Mouse (Mus musculus) ES-E14 (cell line): ENCODE measurements around the gene Eif2b1. TPM values are rescaled to one million over a fixed set of nuclear protein-coding genes. Genes with fewer than 3 reads are reported as not detected.

ENCODE experiments used
- DNase-seq: peaks from one replicate; pipeline ENCODE4 v3.0.0-alpha.2; 2013; ENCODE audit warnings: low read depth, low spot score
- H3K27ac ChIP-seq: 2 replicates; pipeline ENCODE4 v1.5.1; 2012; ENCODE audit warnings: low read depth, mild to moderate bottlenecking, low read length, moderate library complexity, mixed read lengths; ENCODE audit not compliant: poor library complexity, insufficient read depth, severe bottlenecking
- H3K36me3 ChIP-seq: 2 replicates; pipeline ENCODE4 v1.6.1; 2012; ENCODE audit warnings: mild to moderate bottlenecking, low read length, moderate library complexity, mixed read lengths; ENCODE audit not compliant: control insufficient read depth, poor library complexity, insufficient read depth, severe bottlenecking
- H3K4me1 ChIP-seq, 2 experiments: fragments of 150-350 bp in 1 of 2; sonication (generic) in 1 of 2; 2 replicates each; pipeline ENCODE4 v1.6.1; 2012; ENCODE audit warnings: low read length in 2 of 2, mild to moderate bottlenecking in 1 of 2, mixed read lengths in 1 of 2; ENCODE audit not compliant: control insufficient read depth in 2 of 2, insufficient read depth in 2 of 2, poor library complexity in 1 of 2
- H3K4me3 ChIP-seq, 2 experiments: fragments of 150-350 bp in 1 of 2; sonication (generic) in 1 of 2; 2 replicates each; pipeline ENCODE4 v1.5.1; 2012; ENCODE audit warnings: low read length in 2 of 2, low read depth in 1 of 2, mild to moderate bottlenecking in 1 of 2, mixed read lengths in 1 of 2; ENCODE audit not compliant: insufficient read depth in 1 of 2, poor library complexity in 1 of 2, severe bottlenecking in 1 of 2
- H3K9ac ChIP-seq: 2 replicates; pipeline ENCODE4 v1.6.1; 2012; ENCODE audit warnings: low read depth, mild to moderate bottlenecking, low read length, mixed read lengths; ENCODE audit not compliant: poor library complexity, insufficient read depth, severe bottlenecking
- H3K9me3 ChIP-seq: fragments of 150-350 bp; sonication (generic); 2 replicates; pipeline ENCODE4 v1.6.1; 2012; ENCODE audit warnings: low read depth, mild to moderate bottlenecking, low read length; ENCODE audit not compliant: control insufficient read depth, insufficient read depth
- CHD2 ChIP-seq: IDR thresholded peaks from 2 replicates; pipeline ENCODE4 v1.6.1; 2014; ENCODE audit warnings: mild to moderate bottlenecking, low read depth, low read length, inconsistent platforms
- HCFC1 ChIP-seq: IDR thresholded peaks from 2 replicates; pipeline ENCODE4 v1.6.1; 2012; ENCODE audit warnings: low read length, inconsistent platforms, borderline replicate concordance; ENCODE audit not compliant: insufficient read depth
- MAFK ChIP-seq: IDR thresholded peaks from 2 replicates; pipeline ENCODE4 v1.6.1; 2014; ENCODE audit warnings: mild to moderate bottlenecking, low read depth, low read length, inconsistent platforms; ENCODE audit not compliant: insufficient read depth
- ZC3H11A ChIP-seq: IDR thresholded peaks from 2 replicates; pipeline ENCODE4 v1.6.1; 2012; ENCODE audit warnings: low read depth, mild to moderate bottlenecking, inconsistent platforms, low read length, borderline replicate concordance
- ZNF384 ChIP-seq: IDR thresholded peaks from 2 replicates; pipeline ENCODE4 v1.6.1; 2012; ENCODE audit warnings: low read depth, low read length, inconsistent platforms
- in situ Hi-C, 2 experiments: fragments of 600-800 bp; cut with MboI; formaldehyde crosslinking; loops; one replicate each; pipeline ENCODE4 v1.15.1; 2025; ENCODE audit warnings: low sequenced_read_pairs in 2 of 2, inconsistent platforms in 1 of 2; ENCODE audit not compliant: unreplicated experiment in 2 of 2
- total RNA-seq: library from RNA; depleted of rRNA; stranded (reverse); fragments of 300-350 nt; gene quantifications from 2 replicates; pipeline ENCODE4 v1.2.3, GENCODE M21; 2012

Eif2b1 gene
- total RNA-seq, 1 experiment: 60.4 TPM

DNA sequence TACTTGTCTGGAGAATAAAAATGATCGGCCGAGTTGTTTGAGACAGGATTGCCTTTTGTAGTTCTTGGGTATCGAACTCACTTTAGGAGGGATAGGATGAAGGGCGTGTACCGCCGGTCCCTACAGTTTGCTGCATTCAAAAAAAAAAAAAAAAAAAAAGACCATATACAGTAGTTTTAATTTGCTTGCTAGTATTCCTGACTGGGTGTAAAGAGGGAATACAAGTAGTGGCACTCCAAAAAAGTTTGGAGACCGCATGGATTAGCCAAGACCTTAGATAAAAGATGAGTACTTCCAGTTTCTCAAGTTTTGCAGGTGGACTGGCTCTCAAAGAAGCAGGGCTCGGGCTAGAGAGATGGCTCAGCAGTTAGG lies 37.3 kb downstream of the Eif2b1 start:
- H3K36me3 ChIP-seq: peaks cover 23% of the 10 kb centered on the region
- TF ChIP-seq ZNF384: peak; percentile 74; the same call in 1 of the 2 replicates
- TF ChIP-seq ZC3H11A: no peak
- peaks cover 0 to 5% of the 10 kb centered on the region in 2 experiments; a peak in 1 of 4 replicates for H3K4me1 ChIP-seq
- H3K4me3 ChIP-seq: peak overlapping the region; percentile 92 to 99
- H3K27ac ChIP-seq: no peak overlapping the region
- no peak for DNase-seq
- in situ Hi-C loops: no loop called here
- peak overlapping the region; percentile 94 for H3K9ac ChIP-seq
- no peaks in the 10 kb centered on the region for H3K9me3 ChIP-seq

DNA sequence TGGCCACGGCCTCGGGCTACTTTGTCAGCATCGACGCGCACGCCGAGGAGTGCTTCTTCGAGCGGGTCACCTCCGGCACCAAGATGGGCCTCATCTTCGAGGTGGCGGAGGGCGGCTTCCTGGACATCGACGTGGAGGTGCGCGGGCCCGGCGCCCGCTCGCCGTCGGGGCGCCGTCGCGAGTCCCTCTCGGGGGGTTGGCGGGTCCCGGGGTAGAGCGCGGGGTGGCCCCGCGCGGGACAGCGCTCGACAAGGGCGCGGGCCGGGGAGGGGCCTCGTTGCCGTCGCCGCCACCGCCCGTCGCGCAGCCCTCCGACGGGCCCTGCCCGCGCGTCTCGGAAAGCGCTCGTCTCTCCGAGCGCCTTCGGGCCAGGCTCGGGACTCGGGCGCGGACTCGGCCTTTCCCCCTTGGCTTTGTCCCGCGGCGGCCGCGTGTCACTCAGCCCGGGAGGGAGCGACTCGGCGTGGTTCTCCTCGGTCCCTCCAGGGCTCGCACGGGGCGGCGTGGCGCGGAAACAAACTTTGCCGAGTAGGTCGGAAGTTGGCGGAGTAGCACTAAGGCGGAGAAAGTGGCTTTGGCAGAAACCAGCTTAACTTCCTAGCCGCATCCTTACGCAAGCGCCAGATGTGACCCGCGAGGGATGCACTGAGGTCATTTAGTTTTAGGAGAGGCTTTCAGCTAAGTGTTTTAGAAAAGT lies 37.9 kb downstream of the Eif2b1 start:
- peak overlapping the region; percentile 81; the same call in 1 of the 2 replicates for H3K27ac ChIP-seq
- TF ChIP-seq HCFC1 (no peak), MAFK (no peak), ZC3H11A (no peak), ZNF384 (no peak), CHD2 (no peak)

DNA sequence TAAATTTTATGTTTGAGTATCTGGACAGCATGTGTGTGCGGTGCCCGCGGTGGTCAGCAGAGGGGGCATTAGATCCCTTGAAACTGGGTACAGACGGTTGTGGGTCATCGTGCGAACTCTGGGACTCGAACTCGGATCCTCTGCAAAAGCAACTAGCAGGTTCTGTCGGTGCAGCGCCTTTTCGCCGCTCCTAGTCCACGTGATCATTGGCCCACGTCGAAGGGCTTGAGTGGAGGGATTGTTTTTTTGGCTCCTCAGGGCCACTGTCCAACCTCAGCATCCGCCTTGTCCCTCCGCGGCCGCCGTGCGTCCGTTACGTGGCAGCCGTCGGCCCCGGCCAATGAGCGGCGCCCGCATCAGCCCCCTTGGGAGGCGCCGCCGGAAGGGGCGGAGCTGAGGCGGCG lies 38.5 kb downstream of the Eif2b1 start, which contains the start of gene Tmed2:
Gene Tmed2 (plus strand): TSS at position 313 of the 404 bp plus-strand sequence.
- Histone ChIP-seq H3K4me1 (peaks cover 0 to 5% of the 10 kb centered on the region in 2 experiments; a peak in 1 of 4 replicates), H3K9ac (peak within 1 kb of the TSS; percentile 94), H3K36me3 (peaks cover 15% of the 10 kb centered on the region), H3K4me3 (peak within 1 kb of the TSS; percentile 92 to 99), H3K27ac (peak within 1 kb of the TSS; percentile 81; the same call in 1 of the 2 replicates), H3K9me3 (no peaks in the 10 kb centered on the region)
- TF ChIP-seq MAFK (no peak), ZC3H11A (no peak), HCFC1 (peak; percentile 80)
- in situ Hi-C loops: no loop called here
- DNase-seq: peak; percentile 90

More for the DNA sequence above, 37.9 kb downstream of the Eif2b1 start:
- in situ Hi-C loops: no loop called here
- Histone ChIP-seq H3K36me3 (peaks cover 17% of the 10 kb centered on the region), H3K4me1 (peaks cover 0 to 5% of the 10 kb centered on the region in 2 experiments; a peak in 1 of 4 replicates), H3K9ac (peak overlapping the region; percentile 94), H3K9me3 (no peaks in the 10 kb centered on the region), H3K4me3 (peak overlapping the region; percentile 92 to 99)
- no peak for DNase-seq

DNA sequence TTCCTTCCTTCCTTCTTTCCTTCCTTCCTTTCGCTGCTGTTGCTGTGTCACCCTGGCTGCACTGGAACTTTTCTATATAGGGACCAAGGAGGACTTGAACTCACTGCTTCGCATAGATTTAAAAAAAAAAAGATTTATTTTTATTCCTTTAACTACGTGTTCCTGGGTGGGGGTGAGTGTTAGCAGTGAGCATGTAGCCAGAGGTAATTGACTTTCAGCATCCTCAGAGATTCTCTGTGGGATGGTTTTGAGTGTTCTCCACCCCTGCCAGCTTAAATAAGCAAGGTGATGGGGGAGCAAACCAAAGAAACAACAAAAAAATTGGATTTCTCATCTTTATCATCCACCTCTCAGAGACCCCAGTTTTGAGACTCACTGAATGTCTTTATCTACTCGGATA lies 39.0 kb downstream of the Eif2b1 start:
- no peak overlapping the region for H3K27ac ChIP-seq
- DNase-seq: no peak
- H3K4me1 ChIP-seq: peaks cover 0 to 5% of the 10 kb centered on the region in 2 experiments; a peak in 1 of 4 replicates
- no peaks in the 10 kb centered on the region for H3K9me3 ChIP-seq
- H3K4me3 ChIP-seq: peak overlapping the region in 1 of 2 experiments; percentile 76; a peak in 2 of 4 replicates
- TF ChIP-seq HCFC1: no peak
- no peak for TF ChIP-seq MAFK
- TF ChIP-seq CHD2: no peak
- no peak for TF ChIP-seq ZC3H11A
- TF ChIP-seq ZNF384: no peak
- no peak overlapping the region for H3K9ac ChIP-seq
- in situ Hi-C loops: no loop called here
- peaks cover 10% of the 10 kb centered on the region for H3K36me3 ChIP-seq
